Mouse (Mus musculus) C2C12 (cell line): Measurements from ENCODE around the gene Tmeff1. TPM values are rescaled to one million over a fixed set of nuclear protein-coding genes. Genes with fewer than 3 reads are reported as not detected.

ENCODE experiments used
- H3K27me3 ChIP-seq: one replicate; pipeline ENCODE4 v1.6.1; 2011; ENCODE audit not compliant: control insufficient read depth, insufficient read depth, insufficient read length
- H3K36me3 ChIP-seq: one replicate; pipeline ENCODE4 v1.6.1; 2011; ENCODE audit not compliant: control insufficient read depth, insufficient read depth
- H3K4me3 ChIP-seq: one replicate; pipeline ENCODE4 v1.5.1; 2011; ENCODE audit warnings: mild to moderate bottlenecking, control low read depth; ENCODE audit not compliant: poor library complexity, insufficient read depth, severe bottlenecking
- H3K79me2 ChIP-seq: one replicate; pipeline ENCODE4 v1.6.1; 2011; ENCODE audit not compliant: control insufficient read depth, insufficient read depth
- H3K79me3 ChIP-seq: one replicate; pipeline ENCODE4 v1.6.1; 2011; ENCODE audit warnings: low read depth, control low read depth
- H3ac ChIP-seq: one replicate; pipeline ENCODE3; 2011; ENCODE audit warnings: low read depth; ENCODE audit not compliant: control insufficient read depth, insufficient read length
- CEBPB ChIP-seq: IDR thresholded peaks from one replicate; pipeline ENCODE4 v1.6.1; 2011; ENCODE audit warnings: low read depth, mild to moderate bottlenecking, control low read depth, moderate library complexity
- CTCF ChIP-seq: IDR thresholded peaks from one replicate; pipeline ENCODE4 v1.5.1; 2011; ENCODE audit not compliant: control insufficient read depth, insufficient read depth, insufficient read length
- FOSL1 ChIP-seq: IDR thresholded peaks from one replicate; pipeline ENCODE4 v1.8.0; 2011; ENCODE audit warnings: mild to moderate bottlenecking, low read length; ENCODE audit not compliant: poor library complexity, insufficient read depth, severe bottlenecking
- MAX ChIP-seq: IDR thresholded peaks from one replicate; pipeline ENCODE4 v1.6.1; 2011; ENCODE audit warnings: mild to moderate bottlenecking, control low read depth
- MYOD1 ChIP-seq: IDR thresholded peaks from one replicate; pipeline ENCODE4 v1.6.1; 2011; ENCODE audit warnings: low read depth; ENCODE audit not compliant: control insufficient read depth, insufficient read length
- MYOG ChIP-seq: IDR thresholded peaks from one replicate; pipeline ENCODE4 v1.6.1; 2011; ENCODE audit not compliant: control insufficient read depth, insufficient read length; ENCODE audit errors: extremely low read depth
- USF1 ChIP-seq: IDR thresholded peaks from one replicate; pipeline ENCODE4 v1.6.1; 2011; ENCODE audit warnings: low read depth, mild to moderate bottlenecking, control low read depth, moderate library complexity
- polyA plus RNA-seq: library from polyadenylated mRNA; unstranded; fragments of >200 nt; fragmentation: generic; extraction: Trizol; gene quantifications from one replicate; pipeline ENCODE4 v1.2.1, GENCODE M21; 2012; ENCODE audit warnings: missing spikeins

The Tmeff1 gene
- polyA plus RNA-seq, 1 experiment = 22.7 TPM

DNA sequence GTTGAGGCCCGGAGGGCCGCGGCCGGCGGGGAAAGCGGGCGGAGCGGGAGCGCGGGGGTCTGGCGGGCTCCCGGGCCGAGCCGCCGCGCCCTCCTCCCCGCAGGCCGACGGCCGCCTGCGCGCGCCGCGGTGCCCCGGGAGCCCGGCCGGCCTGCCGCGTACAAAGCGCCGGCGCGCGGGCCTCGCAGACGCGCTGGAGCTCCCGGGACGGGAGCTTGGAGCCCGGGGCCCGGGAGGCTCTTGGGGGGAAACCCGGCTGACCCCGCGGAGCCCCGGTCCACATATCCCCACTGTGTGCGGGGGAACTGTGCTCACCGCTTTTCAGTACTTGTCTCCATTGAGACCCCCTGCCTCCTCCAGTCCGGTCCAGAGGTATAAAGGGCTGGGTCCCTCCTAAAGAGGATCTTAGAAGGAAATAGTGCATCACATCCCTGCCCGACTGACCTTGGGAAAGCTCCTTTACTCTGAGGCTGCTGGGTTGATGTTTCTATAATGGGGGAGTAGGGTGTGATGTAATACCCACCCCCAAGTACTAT lies 44.3 kb upstream of the Tmeff1 start:
- peak overlapping the region; percentile 65 for H3ac ChIP-seq

DNA sequence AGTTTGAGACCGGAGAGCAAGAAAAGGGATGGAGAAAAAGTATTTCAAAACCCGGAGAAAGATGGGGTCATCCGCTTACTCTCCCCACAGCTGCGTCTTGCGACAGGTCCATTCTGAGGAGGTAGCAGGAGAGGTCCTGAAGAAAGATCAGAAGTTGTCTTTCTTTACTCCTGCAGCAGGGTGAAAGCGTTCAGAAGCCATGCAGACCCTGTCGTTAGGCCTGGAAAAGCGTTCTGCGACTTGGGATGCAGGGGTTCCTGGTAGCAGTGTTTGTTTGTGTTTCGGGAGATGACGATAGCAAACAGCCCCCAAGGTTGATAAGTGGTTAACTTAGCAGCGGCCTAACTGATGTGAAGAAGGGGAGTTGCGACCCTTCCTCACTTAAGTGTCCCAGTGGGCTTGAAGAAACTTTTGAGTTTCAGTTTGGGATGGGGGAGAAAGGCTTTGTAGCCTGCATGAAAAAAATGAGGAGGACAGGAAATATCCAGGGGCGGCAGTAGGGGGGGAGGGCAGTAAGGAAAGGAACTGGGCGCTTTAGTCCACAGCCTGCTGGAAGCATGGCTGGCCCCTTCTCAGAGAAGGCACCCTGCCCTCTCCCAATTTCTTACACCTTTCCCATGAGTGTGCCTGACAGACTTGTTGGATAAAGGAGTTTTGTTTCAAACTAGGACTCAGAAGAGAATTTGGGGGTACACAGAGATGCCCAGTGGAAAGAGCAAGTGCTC lies 43.3 kb upstream of the Tmeff1 start:
- Histone ChIP-seq H3K27me3 (no peaks in the 10 kb centered on the region), H3K79me3 (peaks cover 55% of the 10 kb centered on the region), H3ac (peak overlapping the region; percentile 89), H3K36me3 (peaks cover 3% of the 10 kb centered on the region), H3K79me2 (peaks cover 70% of the 10 kb centered on the region), H3K4me3 (peak overlapping the region; percentile 58)
- TF ChIP-seq MYOG = no peak
- no peak for TF ChIP-seq FOSL1
- TF ChIP-seq MAX = peak; percentile 14

More for the DNA sequence above, 44.3 kb upstream of the Tmeff1 start:
- peaks cover 45% of the 10 kb centered on the region for H3K79me3 ChIP-seq
- H3K79me2 ChIP-seq = peaks cover 60% of the 10 kb centered on the region
- TF ChIP-seq CEBPB = peak; percentile 32
- no peak for TF ChIP-seq CTCF
- H3K27me3 ChIP-seq = no peaks in the 10 kb centered on the region
- peaks cover 3% of the 10 kb centered on the region for H3K36me3 ChIP-seq
- peak overlapping the region; percentile 58 for H3K4me3 ChIP-seq

DNA sequence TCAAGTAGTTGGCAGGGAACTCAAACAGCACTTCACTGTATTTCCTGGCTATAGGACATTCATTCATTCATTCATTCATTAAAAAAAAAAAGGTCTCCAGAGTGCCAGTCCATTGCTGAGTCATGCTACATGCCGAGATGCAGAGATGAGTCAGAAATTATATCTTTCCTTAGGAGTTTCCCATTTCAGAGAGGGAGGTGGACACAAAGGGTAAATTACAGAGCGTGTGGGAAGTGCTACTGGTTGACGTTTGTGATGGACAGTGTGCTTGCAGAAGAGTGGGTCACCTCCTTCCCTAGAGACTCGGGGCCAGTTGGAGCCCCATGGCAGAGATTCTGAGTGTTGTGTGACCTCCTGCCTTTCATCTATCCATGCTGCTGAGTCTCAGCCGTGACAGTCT lies 42.6 kb upstream of the Tmeff1 start:
- H3ac ChIP-seq = no peak overlapping the region
- peak overlapping the region; percentile 58 for H3K4me3 ChIP-seq
- H3K27me3 ChIP-seq = no peaks in the 10 kb centered on the region
- H3K79me2 ChIP-seq = peaks cover 77% of the 10 kb centered on the region
- TF ChIP-seq CEBPB = no peak
- no peak for TF ChIP-seq MYOD1
- TF ChIP-seq FOSL1 = peak; percentile 77
- H3K79me3 ChIP-seq = peaks cover 61% of the 10 kb centered on the region
- peaks cover 3% of the 10 kb centered on the region for H3K36me3 ChIP-seq

DNA sequence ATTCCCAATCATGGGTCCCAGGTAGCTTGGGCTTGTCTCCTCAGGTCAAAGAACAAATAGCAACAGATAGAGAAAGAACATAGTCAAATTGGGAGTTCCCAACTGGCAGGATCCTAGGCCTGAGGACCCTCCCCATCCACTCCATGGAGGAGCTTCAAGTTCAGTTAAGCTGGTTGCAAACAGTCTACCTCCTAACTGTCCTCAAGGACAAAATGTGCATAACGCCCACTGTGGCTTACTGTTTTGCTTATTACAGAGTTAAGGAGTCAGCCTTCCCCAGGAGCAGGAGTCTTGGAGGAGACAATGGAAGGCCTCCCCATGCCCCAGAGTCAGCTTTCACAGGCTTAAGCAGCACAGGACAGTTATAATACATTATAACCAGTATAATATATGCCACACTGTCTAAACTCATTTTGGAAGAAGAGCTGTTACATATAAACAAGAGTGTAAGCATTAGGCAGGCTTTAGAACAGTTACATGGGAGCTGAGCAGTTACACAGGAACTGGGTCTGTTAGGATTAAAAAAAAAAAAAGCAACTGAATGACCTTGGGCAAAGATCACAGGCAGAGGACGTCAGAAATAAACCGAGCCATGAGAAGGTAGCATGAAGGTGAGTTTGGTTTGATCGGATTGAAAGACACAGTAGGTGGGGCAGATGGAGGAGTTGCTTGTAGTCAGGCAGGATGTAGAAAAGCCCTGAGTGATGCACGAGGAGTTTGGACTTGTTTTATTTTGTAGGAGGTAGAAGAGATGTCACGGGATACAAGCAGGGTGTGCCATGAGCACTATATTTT lies 41.7 kb upstream of the Tmeff1 start:
- H3K27me3 ChIP-seq = no peaks in the 10 kb centered on the region
- H3K4me3 ChIP-seq = no peak overlapping the region
- peaks cover 86% of the 10 kb centered on the region for H3K79me2 ChIP-seq
- no peak for TF ChIP-seq MAX
- TF ChIP-seq CTCF = no peak
- TF ChIP-seq USF1 = no peak
- no peak for TF ChIP-seq MYOG
- TF ChIP-seq CEBPB = no peak
- no peak for TF ChIP-seq MYOD1
- TF ChIP-seq FOSL1 = no peak
- H3ac ChIP-seq = no peak overlapping the region
- H3K36me3 ChIP-seq = peaks cover 3% of the 10 kb centered on the region
- H3K79me3 ChIP-seq = peaks cover 70% of the 10 kb centered on the region

DNA sequence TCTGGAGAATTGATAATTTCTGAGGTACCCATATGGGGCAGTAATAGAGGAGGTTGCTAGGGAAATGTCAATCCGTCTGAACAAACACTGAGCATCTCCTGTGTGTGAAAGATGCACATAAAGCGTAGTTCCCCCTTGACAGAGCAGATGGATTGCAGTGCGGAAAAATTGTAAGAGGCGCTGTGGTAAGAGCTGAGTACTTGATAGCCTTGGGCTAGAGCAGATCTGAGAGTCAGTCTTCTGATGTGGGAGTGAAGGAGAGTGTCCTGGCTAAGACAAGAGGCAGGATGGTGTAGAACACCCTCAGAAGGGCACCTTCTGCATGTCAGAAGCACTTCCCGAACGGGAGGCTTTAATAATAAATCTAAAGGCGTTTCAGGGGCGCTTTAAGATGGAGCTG lies 40.8 kb upstream of the Tmeff1 start:
- Histone ChIP-seq H3K36me3 (peaks cover 3% of the 10 kb centered on the region), H3K79me2 (peaks cover 95% of the 10 kb centered on the region), H3K79me3 (peaks cover 78% of the 10 kb centered on the region), H3K27me3 (no peaks in the 10 kb centered on the region), H3K4me3 (no peak overlapping the region), H3ac (no peak overlapping the region)
- TF ChIP-seq FOSL1 (no peak), MYOG (no peak), MAX (no peak), CEBPB (no peak), MYOD1 (no peak), USF1 (no peak), CTCF (no peak)

DNA sequence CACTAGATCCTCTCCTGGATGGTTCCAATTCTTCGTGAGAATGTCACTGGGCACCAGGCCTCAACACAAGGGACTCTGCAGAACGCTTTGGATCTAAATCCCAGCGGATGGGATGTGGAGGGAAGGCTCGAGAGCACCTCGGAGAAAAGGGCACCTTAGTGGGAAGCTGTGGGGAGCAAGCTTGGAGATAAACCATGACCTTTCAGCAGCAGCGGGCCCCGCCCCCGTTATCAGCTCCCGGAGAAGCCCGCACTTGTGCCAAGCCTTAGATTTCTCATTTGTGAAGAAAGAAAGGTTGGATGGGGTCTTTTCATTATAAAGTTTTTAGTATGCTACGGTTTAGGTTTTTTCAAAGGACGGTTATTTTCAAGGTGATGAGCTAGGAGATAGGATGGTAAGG lies 39.0 kb upstream of the Tmeff1 start:
- Histone ChIP-seq H3K79me2 (peaks cover 100% of the 10 kb centered on the region), H3K79me3 (peaks cover 87% of the 10 kb centered on the region), H3K4me3 (no peak overlapping the region), H3K36me3 (peaks cover 3% of the 10 kb centered on the region), H3K27me3 (no peaks in the 10 kb centered on the region), H3ac (no peak overlapping the region)
- TF ChIP-seq CEBPB (no peak), FOSL1 (no peak), MYOG (no peak), MYOD1 (no peak), MAX (no peak), CTCF (no peak), USF1 (no peak)
